Mouse (Mus musculus): ENCODE data around the gene Rgl3.

Gene Rgl3

GRCm38 (mm10) chr9:21943046-21943445, 46.2 kb downstream of the Rgl3 start:
- no peak for TF ChIP-seq GATA4 (IDR thresholded peaks at IDR 0.05; ENCODE audit: insufficient replicate concordance, low read length)

DNA sequence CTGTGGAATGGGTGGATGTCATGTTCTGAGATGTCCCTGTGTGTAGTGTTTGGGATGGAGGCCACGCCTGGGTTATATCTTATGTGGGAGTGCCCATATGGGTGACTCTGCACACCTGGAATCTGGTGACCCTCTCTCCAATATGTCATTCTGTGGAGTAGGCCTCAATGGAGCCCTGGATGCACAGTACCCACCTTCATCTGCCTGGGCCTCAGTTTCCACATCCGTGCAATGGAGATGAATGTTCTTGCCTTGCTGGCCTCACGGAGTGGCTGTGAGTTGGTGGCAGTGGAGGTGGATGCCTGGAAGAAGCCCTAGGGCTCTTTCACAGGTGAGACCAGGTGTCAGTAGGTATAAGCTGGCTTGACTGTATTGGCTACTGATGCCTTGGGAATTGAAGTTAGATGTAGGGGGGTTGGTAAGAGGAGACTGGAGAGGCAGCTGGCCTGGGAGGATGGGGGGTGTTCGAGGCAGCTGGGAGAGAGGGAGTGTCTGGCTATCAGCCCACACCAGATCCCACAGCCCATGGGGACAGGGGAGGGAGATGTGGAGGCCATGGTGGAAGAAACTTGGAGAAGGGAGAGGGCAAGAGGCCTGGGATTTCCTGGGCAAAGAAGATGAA, 50.9 kb downstream of the Rgl3 start:
- no peak for TF ChIP-seq GATA4 (IDR thresholded peaks at IDR 0.05; ENCODE audit: insufficient replicate concordance, low read length)

GRCm38 (mm10) chr9:21937711-21938175, 51.5 kb downstream of the Rgl3 start:
- TF ChIP-seq GATA4 (IDR thresholded peaks at IDR 0.05; ENCODE audit: insufficient replicate concordance, low read length) = no peak

DNA sequence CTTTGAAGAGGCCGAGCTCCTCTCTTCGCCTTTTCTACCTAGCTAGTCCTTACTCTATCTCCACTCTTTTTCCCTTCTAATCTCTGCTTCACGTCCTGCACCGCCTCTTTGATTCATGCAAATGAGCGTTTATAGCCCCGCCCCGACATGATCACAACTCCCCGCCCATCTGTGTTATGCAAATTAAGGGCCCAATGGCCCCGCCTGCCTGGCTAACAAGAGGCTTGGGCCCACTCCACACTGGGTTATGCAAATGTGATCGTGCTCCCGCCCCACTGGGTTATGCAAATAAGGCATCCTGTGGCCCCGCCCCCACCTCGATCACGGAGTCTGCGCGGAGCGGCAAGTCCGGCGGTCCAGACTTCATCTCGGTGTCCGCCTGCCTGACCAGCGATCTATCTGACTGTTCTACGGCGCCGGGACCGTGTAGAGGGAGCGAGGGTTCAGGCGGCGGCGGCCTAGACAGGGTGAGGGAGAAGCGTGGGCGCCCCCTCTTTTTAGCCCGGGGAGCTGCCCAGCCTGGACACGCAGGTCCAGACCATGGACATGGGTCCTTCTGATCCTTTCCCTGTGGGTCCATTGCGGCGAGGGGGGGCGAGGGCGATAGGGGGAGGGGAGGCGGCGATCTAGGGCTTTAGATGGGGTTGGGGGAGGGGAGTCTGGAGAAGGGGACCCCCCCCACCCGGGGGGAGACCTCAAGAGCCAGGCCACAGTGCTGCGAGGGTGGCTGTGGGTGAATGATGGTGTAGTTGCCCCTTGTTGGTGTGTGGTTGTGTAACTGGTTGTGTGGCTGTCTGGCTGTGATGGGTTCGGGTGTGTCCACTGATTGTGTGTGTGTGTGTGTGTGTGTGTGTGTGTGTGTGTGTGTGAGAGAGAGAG, 52.3 kb downstream of the Rgl3 start, which contains the start of gene Plppr2:
Gene Plppr2 (plus strand): TSS at position 342 of the 879 bp plus-strand sequence.
- TF ChIP-seq GATA4 (IDR thresholded peaks at IDR 0.05; ENCODE audit: insufficient replicate concordance, low read length) = no peak

DNA sequence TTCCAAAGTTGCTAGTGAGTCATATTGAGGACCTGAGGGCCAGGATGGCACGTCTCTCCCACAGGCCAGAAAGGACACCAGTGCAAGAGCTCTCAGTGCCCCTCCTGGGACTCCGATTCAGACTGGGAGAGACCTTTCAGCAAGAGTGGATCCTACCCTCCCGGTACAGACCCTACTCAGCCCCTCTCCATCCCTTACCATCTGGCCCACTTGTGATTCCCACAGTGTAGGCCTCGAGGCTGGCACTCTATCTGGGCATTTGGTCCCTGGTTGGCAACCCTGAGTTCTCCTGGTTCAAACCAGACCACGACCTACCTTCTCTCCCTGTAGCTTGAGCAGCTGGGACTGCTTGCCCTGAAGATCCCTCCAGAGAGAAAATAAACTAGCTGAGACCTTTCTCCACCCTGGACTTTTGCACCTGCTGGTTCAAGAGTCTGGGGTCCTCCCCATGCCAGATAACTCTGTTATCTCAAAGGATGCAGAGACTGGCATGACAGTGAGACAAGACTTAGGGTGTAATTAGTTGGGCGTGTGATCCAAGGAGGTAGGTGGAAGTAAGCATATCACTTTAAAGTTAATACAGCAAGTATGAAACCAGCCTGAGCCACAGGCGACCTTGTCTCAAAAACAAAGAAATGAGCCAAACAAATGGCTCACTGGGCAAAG, 53.6 kb downstream of the Rgl3 start:
- TF ChIP-seq GATA4 (IDR thresholded peaks at IDR 0.05; ENCODE audit: insufficient replicate concordance, low read length) = no peak

DNA sequence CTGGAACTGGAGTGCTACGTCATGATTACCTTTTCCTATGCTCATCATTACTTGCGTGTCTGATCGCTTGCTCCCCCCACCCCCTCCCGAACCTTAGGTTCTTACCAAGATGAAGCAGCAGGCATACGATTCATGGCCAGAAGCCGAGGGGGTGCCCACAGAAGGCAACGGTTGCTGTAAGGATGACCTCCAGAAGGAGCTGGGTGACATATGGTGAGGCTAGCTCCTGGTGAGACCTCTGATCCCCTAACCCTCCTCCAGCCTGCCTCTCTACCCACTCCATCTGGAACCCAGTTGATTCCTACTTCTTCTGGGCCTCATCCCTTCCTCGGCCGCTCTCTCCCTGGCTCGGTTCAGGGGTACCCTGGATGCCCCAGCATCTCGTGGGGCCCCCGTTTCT, 55.2 kb downstream of the Rgl3 start:
- TF ChIP-seq GATA4 (IDR thresholded peaks at IDR 0.05; ENCODE audit: insufficient replicate concordance, low read length) = no peak

- TF ChIP-seq GATA4 (IDR thresholded peaks at IDR 0.05; ENCODE audit: insufficient replicate concordance, low read length) = no peak
These were observed 56.7 kb downstream of the Rgl3 start for GRCm38 (mm10) chr9:21932445-21933137.

- TF ChIP-seq GATA4 (IDR thresholded peaks at IDR 0.05; ENCODE audit: insufficient replicate concordance, low read length) = no peak
These were observed 57.2 kb downstream of the Rgl3 start for GRCm38 (mm10) chr9:21932006-21932405.

DNA sequence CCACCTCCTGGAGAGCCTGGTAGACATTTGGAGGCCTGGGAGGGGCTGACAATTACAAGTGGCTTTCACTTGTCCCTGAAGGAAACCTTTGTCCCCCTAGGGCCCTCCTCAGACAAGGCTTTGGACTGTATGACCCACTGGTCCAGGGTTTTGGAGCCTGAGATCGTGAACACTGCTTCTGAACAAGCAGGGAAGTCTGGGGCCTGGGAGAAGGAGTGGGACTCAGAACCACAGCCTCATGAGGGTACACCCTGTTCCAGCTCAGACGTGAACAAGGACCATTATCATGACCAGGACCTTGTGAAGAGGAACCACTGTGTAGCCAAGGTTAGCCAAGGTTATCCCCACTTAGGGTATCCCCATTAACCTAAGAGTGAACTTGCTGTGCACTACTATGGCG, 60.0 kb downstream of the Rgl3 start:
- TF ChIP-seq GATA4 (IDR thresholded peaks at IDR 0.05; ENCODE audit: insufficient replicate concordance, low read length) = no peak

DNA sequence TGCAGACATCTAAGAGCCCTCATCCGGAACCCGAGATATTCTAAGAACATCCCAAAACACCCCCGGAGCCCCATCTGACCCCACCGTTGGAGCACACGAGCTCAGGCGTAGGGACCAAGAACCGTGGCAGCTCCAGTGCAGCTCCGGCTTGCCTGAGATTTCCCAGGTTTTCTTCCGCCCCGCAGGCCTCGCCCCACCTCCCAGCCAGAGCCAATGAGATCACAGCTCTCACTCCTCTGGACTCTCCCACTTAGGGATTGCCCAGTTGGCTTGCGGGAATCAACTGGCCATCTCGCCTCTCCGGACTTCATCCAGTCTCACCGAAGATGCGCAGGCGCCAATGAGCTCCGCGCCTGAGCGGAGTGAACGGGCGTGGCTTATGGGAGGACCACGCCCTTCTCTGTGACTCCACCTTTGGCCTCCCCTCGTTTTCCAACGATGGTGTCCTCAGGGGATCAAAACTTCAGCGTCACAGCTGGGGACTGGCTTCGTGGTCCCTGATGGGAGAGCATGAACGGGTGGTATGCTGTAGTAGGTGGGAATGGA, 62.0 kb downstream of the Rgl3 start, which contains the start of the genes Ccdc159 and Tmem205:
Gene Ccdc159 (plus strand): TSS at position 264 of the 546 bp plus-strand sequence.
Gene Tmem205 (minus strand): TSS at position 349 of the 546 bp plus-strand sequence.
- TF ChIP-seq GATA4 (IDR thresholded peaks at IDR 0.05; ENCODE audit: insufficient replicate concordance, low read length) = peak; percentile 68; the same call in 1 of the 2 replicates

GRCm38 (mm10) chr9:21926784-21927183, 62.5 kb downstream of the Rgl3 start:
- no peak for TF ChIP-seq GATA4 (IDR thresholded peaks at IDR 0.05; ENCODE audit: insufficient replicate concordance, low read length)

DNA sequence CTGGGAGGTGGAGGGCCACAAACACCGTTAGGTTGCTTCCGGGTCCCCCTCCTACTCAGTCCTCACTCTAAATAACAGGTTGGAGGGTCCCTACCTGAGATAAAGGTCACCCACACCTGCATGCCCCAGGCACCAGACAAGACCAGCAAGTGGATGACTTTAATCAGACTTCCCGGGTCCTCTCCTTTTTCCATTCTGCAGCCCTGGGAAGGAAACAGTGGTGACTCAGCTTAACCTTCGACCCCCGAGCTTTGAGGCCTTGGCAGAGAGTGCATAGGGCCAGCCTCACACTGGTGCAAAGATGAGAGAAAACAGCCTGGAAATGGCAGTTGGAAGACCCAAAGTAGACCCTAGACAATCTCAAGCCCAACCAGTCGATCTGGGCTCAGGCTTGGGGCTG, 63.1 kb downstream of the Rgl3 start:
- no peak for TF ChIP-seq GATA4 (IDR thresholded peaks at IDR 0.05; ENCODE audit: insufficient replicate concordance, low read length)

DNA sequence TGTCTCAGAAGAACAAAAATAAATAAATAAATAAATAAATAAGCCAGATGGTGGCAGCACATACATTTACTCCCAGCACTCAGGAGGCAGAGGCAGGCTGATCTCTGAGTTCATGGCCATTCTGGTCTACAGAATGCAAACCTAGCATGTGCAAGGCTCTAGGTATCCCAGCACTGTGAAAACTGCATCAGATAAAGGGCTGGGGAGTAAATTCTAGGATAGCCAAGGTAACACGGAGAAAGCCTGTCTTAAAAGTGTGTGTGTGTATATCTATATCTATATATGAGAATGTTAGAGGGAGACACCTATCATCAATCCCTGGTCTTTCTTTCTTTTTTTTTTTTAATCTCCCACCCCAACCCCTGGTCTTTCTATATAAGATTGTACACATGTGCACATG, 63.7 kb downstream of the Rgl3 start:
- no peak for TF ChIP-seq GATA4 (IDR thresholded peaks at IDR 0.05; ENCODE audit: insufficient replicate concordance, low read length)

GRCm38 (mm10) chr9:21925034-21925433, 64.2 kb downstream of the Rgl3 start:
- TF ChIP-seq GATA4 (IDR thresholded peaks at IDR 0.05; ENCODE audit: insufficient replicate concordance, low read length) = no peak

- TF ChIP-seq GATA4 (IDR thresholded peaks at IDR 0.05; ENCODE audit: insufficient replicate concordance, low read length) = peak; percentile 94; the same call in 1 of the 2 replicates
These were observed 65.2 kb downstream of the Rgl3 start for GRCm38 (mm10) chr9:21924099-21924493.

Data from liver, adult (tissue).